Mouse (Mus musculus): ENCODE measurements around the gene Negr1.

Negr1 gene

GRCm38 (mm10) chr3:156838550-156838949 is 277.0 kb downstream of the Negr1 start:
- Histone ChIP-seq H3K36me3 (ENCODE audit: insufficient read depth, low read length) (no peaks in the 10 kb centered on the region), H3K27me3 (ENCODE audit: insufficient read depth, low read length) (no peaks in the 10 kb centered on the region), H3K9me3 (ENCODE audit: low read length) (no peaks in the 10 kb centered on the region), H3K4me1 (replicated peaks; ENCODE audit: low read depth, low read length) (no peaks in the 10 kb centered on the region), H3K4me3 (replicated peaks; ENCODE audit: low read length) (no peak overlapping the region)
- TF ChIP-seq POU5F1 (IDR thresholded peaks at IDR 0.05; ENCODE audit: borderline replicate concordance, low read length) (no peak), CTCF (conservative IDR thresholded peaks at IDR 0.05; ENCODE audit: low read length) (no peak), NANOG (IDR thresholded peaks at IDR 0.05; ENCODE audit: borderline replicate concordance, low read length) (no peak)

- Histone ChIP-seq H3K4me1 (replicated peaks; ENCODE audit: low read depth, low read length) (no peaks in the 10 kb centered on the region), H3K36me3 (ENCODE audit: insufficient read depth, low read length) (no peaks in the 10 kb centered on the region), H3K4me3 (replicated peaks; ENCODE audit: low read length) (no peak overlapping the region), H3K9me3 (ENCODE audit: low read length) (no peaks in the 10 kb centered on the region), H3K27me3 (ENCODE audit: insufficient read depth, low read length) (no peaks in the 10 kb centered on the region)
- TF ChIP-seq POU5F1 (IDR thresholded peaks at IDR 0.05; ENCODE audit: borderline replicate concordance, low read length) (no peak), CTCF (conservative IDR thresholded peaks at IDR 0.05; ENCODE audit: low read length) (no peak), NANOG (IDR thresholded peaks at IDR 0.05; ENCODE audit: borderline replicate concordance, low read length) (no peak)
Measured at GRCm38 (mm10) chr3:156848385-156848784, 286.8 kb downstream of the Negr1 start.

GRCm38 (mm10) chr3:156851921-156852320 is 290.3 kb downstream of the Negr1 start:
- no peak overlapping the region for H3K4me3 ChIP-seq (replicated peaks; ENCODE audit: low read length)
- no peaks in the 10 kb centered on the region for H3K27me3 ChIP-seq (ENCODE audit: insufficient read depth, low read length)
- no peak for TF ChIP-seq NANOG (IDR thresholded peaks at IDR 0.05; ENCODE audit: borderline replicate concordance, low read length)
- TF ChIP-seq CTCF (conservative IDR thresholded peaks at IDR 0.05; ENCODE audit: low read length), result no peak
- TF ChIP-seq POU5F1 (IDR thresholded peaks at IDR 0.05; ENCODE audit: borderline replicate concordance, low read length), result no peak
- no peaks in the 10 kb centered on the region for H3K36me3 ChIP-seq (ENCODE audit: insufficient read depth, low read length)
- H3K4me1 ChIP-seq (replicated peaks; ENCODE audit: low read depth, low read length), result no peaks in the 10 kb centered on the region
- H3K9me3 ChIP-seq (ENCODE audit: low read length), result no peaks in the 10 kb centered on the region

GRCm38 (mm10) chr3:156870239-156870921 is 308.8 kb downstream of the Negr1 start:
- Histone ChIP-seq H3K4me1 (replicated peaks; ENCODE audit: low read depth, low read length) (no peaks in the 10 kb centered on the region), H3K36me3 (ENCODE audit: insufficient read depth, low read length) (no peaks in the 10 kb centered on the region), H3K27me3 (ENCODE audit: insufficient read depth, low read length) (no peaks in the 10 kb centered on the region), H3K9me3 (ENCODE audit: low read length) (no peaks in the 10 kb centered on the region), H3K4me3 (replicated peaks; ENCODE audit: low read length) (no peak overlapping the region)
- TF ChIP-seq CTCF (conservative IDR thresholded peaks at IDR 0.05; ENCODE audit: low read length) (no peak), POU5F1 (IDR thresholded peaks at IDR 0.05; ENCODE audit: borderline replicate concordance, low read length) (no peak), NANOG (IDR thresholded peaks at IDR 0.05; ENCODE audit: borderline replicate concordance, low read length) (no peak)

GRCm38 (mm10) chr3:156870922-156871257 is 309.3 kb downstream of the Negr1 start:
- TF ChIP-seq POU5F1 (IDR thresholded peaks at IDR 0.05; ENCODE audit: borderline replicate concordance, low read length) (no peak), CTCF (conservative IDR thresholded peaks at IDR 0.05; ENCODE audit: low read length) (no peak), NANOG (IDR thresholded peaks at IDR 0.05; ENCODE audit: borderline replicate concordance, low read length) (no peak)
- no peaks in the 10 kb centered on the region for H3K4me1 ChIP-seq (replicated peaks; ENCODE audit: low read depth, low read length)
- no peaks in the 10 kb centered on the region for H3K36me3 ChIP-seq (ENCODE audit: insufficient read depth, low read length)
- H3K4me3 ChIP-seq (replicated peaks; ENCODE audit: low read length), result no peak overlapping the region
- no peaks in the 10 kb centered on the region for H3K27me3 ChIP-seq (ENCODE audit: insufficient read depth, low read length)
- H3K9me3 ChIP-seq (ENCODE audit: low read length), result no peaks in the 10 kb centered on the region

- Histone ChIP-seq H3K9me3 (ENCODE audit: low read length) (no peaks in the 10 kb centered on the region), H3K4me1 (replicated peaks; ENCODE audit: low read depth, low read length) (no peaks in the 10 kb centered on the region), H3K4me3 (replicated peaks; ENCODE audit: low read length) (no peak overlapping the region), H3K27me3 (ENCODE audit: insufficient read depth, low read length) (no peaks in the 10 kb centered on the region), H3K36me3 (ENCODE audit: insufficient read depth, low read length) (no peaks in the 10 kb centered on the region)
- peak; percentile 32 for TF ChIP-seq CTCF (conservative IDR thresholded peaks at IDR 0.05; ENCODE audit: low read length)
- no peak for TF ChIP-seq POU5F1 (IDR thresholded peaks at IDR 0.05; ENCODE audit: borderline replicate concordance, low read length)
Measured at GRCm38 (mm10) chr3:156871641-156872196, 310.1 kb downstream of the Negr1 start.

GRCm38 (mm10) chr3:156876551-156876950 is 315.0 kb downstream of the Negr1 start:
- H3K36me3 ChIP-seq (ENCODE audit: insufficient read depth, low read length), result no peaks in the 10 kb centered on the region
- no peak for TF ChIP-seq NANOG (IDR thresholded peaks at IDR 0.05; ENCODE audit: borderline replicate concordance, low read length)
- no peak for TF ChIP-seq POU5F1 (IDR thresholded peaks at IDR 0.05; ENCODE audit: borderline replicate concordance, low read length)
- no peak for TF ChIP-seq CTCF (conservative IDR thresholded peaks at IDR 0.05; ENCODE audit: low read length)
- no peaks in the 10 kb centered on the region for H3K4me1 ChIP-seq (replicated peaks; ENCODE audit: low read depth, low read length)
- no peak overlapping the region for H3K4me3 ChIP-seq (replicated peaks; ENCODE audit: low read length)
- H3K9me3 ChIP-seq (ENCODE audit: low read length), result no peaks in the 10 kb centered on the region
- no peaks in the 10 kb centered on the region for H3K27me3 ChIP-seq (ENCODE audit: insufficient read depth, low read length)

GRCm38 (mm10) chr3:156882129-156882528 is 320.5 kb downstream of the Negr1 start:
- Histone ChIP-seq H3K4me1 (replicated peaks; ENCODE audit: low read depth, low read length) (no peaks in the 10 kb centered on the region), H3K9me3 (ENCODE audit: low read length) (no peaks in the 10 kb centered on the region)
- TF ChIP-seq CTCF (conservative IDR thresholded peaks at IDR 0.05; ENCODE audit: low read length) (no peak), NANOG (IDR thresholded peaks at IDR 0.05; ENCODE audit: borderline replicate concordance, low read length) (no peak), POU5F1 (IDR thresholded peaks at IDR 0.05; ENCODE audit: borderline replicate concordance, low read length) (no peak)

GRCm38 (mm10) chr3:156883873-156884272 is 322.3 kb downstream of the Negr1 start:
- Histone ChIP-seq H3K27me3 (ENCODE audit: insufficient read depth, low read length) (no peaks in the 10 kb centered on the region), H3K9me3 (ENCODE audit: low read length) (no peaks in the 10 kb centered on the region), H3K36me3 (ENCODE audit: insufficient read depth, low read length) (no peaks in the 10 kb centered on the region), H3K4me1 (replicated peaks; ENCODE audit: low read depth, low read length) (no peaks in the 10 kb centered on the region), H3K4me3 (replicated peaks; ENCODE audit: low read length) (no peak overlapping the region)
- TF ChIP-seq NANOG (IDR thresholded peaks at IDR 0.05; ENCODE audit: borderline replicate concordance, low read length) (no peak), CTCF (conservative IDR thresholded peaks at IDR 0.05; ENCODE audit: low read length) (no peak)

More at GRCm38 (mm10) chr3:156882129-156882528, 320.5 kb downstream of the Negr1 start:
- Histone ChIP-seq H3K36me3 (ENCODE audit: insufficient read depth, low read length) (no peaks in the 10 kb centered on the region), H3K27me3 (ENCODE audit: insufficient read depth, low read length) (no peaks in the 10 kb centered on the region), H3K4me3 (replicated peaks; ENCODE audit: low read length) (no peak overlapping the region)
